Mouse (Mus musculus) midbrain, embryonic 10.5 days (tissue): Measurements from ENCODE around the gene Znrf1. TPM values are rescaled to one million over a fixed set of nuclear protein-coding genes. Genes with fewer than 3 reads are reported as not detected.

Experiments
- DNase-seq: peaks from one replicate; pipeline ENCODE4 v3.0.0-alpha.2; 2017; ENCODE audit warnings: low spot score
- H3K27ac ChIP-seq: fragments of 300-500 bp; sonication (generic); replicated peaks from 2 replicates; pipeline ENCODE4 v1.5.1; 2016; ENCODE audit warnings: mild to moderate bottlenecking
- H3K27me3 ChIP-seq: fragments of 300-500 bp; sonication (generic); 2 replicates; pipeline ENCODE4 v1.6.1; 2016; ENCODE audit warnings: low read depth, mild to moderate bottlenecking; ENCODE audit not compliant: poor library complexity, severe bottlenecking
- H3K36me3 ChIP-seq: fragments of 300-500 bp; sonication (generic); 2 replicates; pipeline ENCODE4 v1.6.1; 2016; ENCODE audit warnings: mild to moderate bottlenecking, moderate library complexity
- H3K4me1 ChIP-seq: fragments of 300-500 bp; sonication (generic); 2 replicates; pipeline ENCODE4 v1.6.1; 2016
- H3K4me3 ChIP-seq: fragments of 300-500 bp; sonication (generic); 2 replicates; pipeline ENCODE4 v1.5.1; 2016; ENCODE audit warnings: mild to moderate bottlenecking, moderate library complexity
- H3K9me3 ChIP-seq: fragments of 300-500 bp; sonication (generic); replicated peaks from 2 replicates; pipeline ENCODE4 v1.6.1; 2016; ENCODE audit warnings: mild to moderate bottlenecking
- WGBS: fragments of 180-500 bp; shearing (Covaris S2); methylation state at CpG from one replicate; pipeline ENCODE4 v1.1.7; 2016; 5-methylcytosine and 5-hydroxymethylcytosine counted together
- polyA plus RNA-seq: library from polyadenylated mRNA; unstranded; fragments of >200 nt; fragmentation: Nextera tagmentation; extraction: Ambion mirVana; gene quantifications from 2 replicates; pipeline ENCODE4 v1.2.1, GENCODE M21; 2016

Znrf1 gene
- polyA plus RNA-seq, 1 experiment from 2014 or later, result 28.1 TPM

- no peak for DNase-seq
- 86% methylated on average over 3 of the region's 3 CpGs for WGBS
- H3K27ac ChIP-seq, result no peak overlapping the region
Observed at GRCm38 (mm10) chr8:111650651-111651050, 114.8 kb downstream of the Znrf1 start.

GRCm38 (mm10) chr8:111653524-111653923 lies 117.6 kb downstream of the Znrf1 start:
- Histone ChIP-seq H3K27ac (no peak overlapping the region), H3K4me1 (peaks cover 16% of the 10 kb centered on the region), H3K27me3 (no peaks in the 10 kb centered on the region), H3K36me3 (peaks cover 16% of the 10 kb centered on the region), H3K9me3 (0 out of 2 replicates have a peak, but pooled peaks cover 4% of the 10 kb centered on the region), H3K4me3 (no peak overlapping the region)
- 95% methylated on average over 2 of the region's 2 CpGs for WGBS
- DNase-seq, result no peak

More at GRCm38 (mm10) chr8:111650651-111651050, 114.8 kb downstream of the Znrf1 start:
- H3K27me3 ChIP-seq, result no peaks in the 10 kb centered on the region
- 0 out of 2 replicates have a peak, but pooled peaks cover 4% of the 10 kb centered on the region for H3K9me3 ChIP-seq
- H3K4me3 ChIP-seq, result no peak overlapping the region
- H3K4me1 ChIP-seq, result 0 out of 2 replicates have a peak, but pooled peaks cover 4% of the 10 kb centered on the region
- H3K36me3 ChIP-seq, result peaks cover 33% of the 10 kb centered on the region

- Histone ChIP-seq H3K4me3 (no peak overlapping the region), H3K4me1 (peaks cover 12% of the 10 kb centered on the region), H3K36me3 (peaks cover 37% of the 10 kb centered on the region), H3K27ac (no peak overlapping the region), H3K9me3 (no peaks in the 10 kb centered on the region), H3K27me3 (no peaks in the 10 kb centered on the region)
- WGBS, result 39% methylated on average over 1 of the region's 1 CpGs
- DNase-seq, result no peak
Observed at GRCm38 (mm10) chr8:111657312-111657854, 121.5 kb downstream of the Znrf1 start.

- no peak overlapping the region for H3K27ac ChIP-seq
- peaks cover 12% of the 10 kb centered on the region for H3K4me1 ChIP-seq
- no peak overlapping the region for H3K4me3 ChIP-seq
- H3K27me3 ChIP-seq, result no peaks in the 10 kb centered on the region
- DNase-seq, result no peak
- 89% methylated on average over 6 of the region's 6 CpGs for WGBS
- no peaks in the 10 kb centered on the region for H3K9me3 ChIP-seq
- peaks cover 29% of the 10 kb centered on the region for H3K36me3 ChIP-seq
Observed at GRCm38 (mm10) chr8:111658819-111659423, 123.0 kb downstream of the Znrf1 start.

GRCm38 (mm10) chr8:111662473-111662872 lies 126.6 kb downstream of the Znrf1 start:
- no peak overlapping the region for H3K27ac ChIP-seq
- WGBS, result 84% methylated on average over 3 of the region's 3 CpGs
- no peaks in the 10 kb centered on the region for H3K9me3 ChIP-seq
- DNase-seq, result peak; percentile 64
- peaks cover 3% of the 10 kb centered on the region for H3K4me1 ChIP-seq
- H3K27me3 ChIP-seq, result no peaks in the 10 kb centered on the region
- H3K36me3 ChIP-seq, result peaks cover 43% of the 10 kb centered on the region
- H3K4me3 ChIP-seq, result no peak overlapping the region

- Histone ChIP-seq H3K36me3 (peaks cover 59% of the 10 kb centered on the region), H3K4me3 (no peak overlapping the region), H3K9me3 (no peaks in the 10 kb centered on the region; the same call in 1 of the 2 replicates), H3K27ac (no peak overlapping the region), H3K4me1 (no peaks in the 10 kb centered on the region), H3K27me3 (no peaks in the 10 kb centered on the region)
- WGBS, result 96% methylated on average over 2 of the region's 2 CpGs
- DNase-seq, result no peak
Observed at GRCm38 (mm10) chr8:111666751-111667150, 130.9 kb downstream of the Znrf1 start.

Other genes starting within 250 kb of the Znrf1 start
- 95.2 and 98.9 TPM in 2 replicates for gene Rfwd3, start 235.9 kb upstream of the Znrf1 start, polyA plus RNA-seq
- 0.25 TPM in 2 replicates for gene Mlkl, start 197.9 kb upstream of the Znrf1 start, polyA plus RNA-seq
- 0.07 TPM in 1 of 2 replicates, not detected in the other for gene Fa2h, start 142.3 kb upstream of the Znrf1 start, polyA plus RNA-seq
- 4.2 and 4.8 TPM in 2 replicates for gene Wdr59, start 14.0 kb upstream of the Znrf1 start, polyA plus RNA-seq
- 0.09 and 0.12 TPM in 2 replicates for gene Ldhd, start 94.3 kb downstream of the Znrf1 start, polyA plus RNA-seq
- 22.2 and 22.4 TPM in 2 replicates for gene Zfp1, start 107.3 kb downstream of the Znrf1 start, polyA plus RNA-seq
- not detected in 2 replicates for gene Ctrb1, start 154.9 kb downstream of the Znrf1 start, polyA plus RNA-seq
- gene Bcar1, start 207.7 kb downstream of the Znrf1 start, polyA plus RNA-seq, result 52.4 and 53.7 TPM in 2 replicates